Mouse (Mus musculus) hindbrain, embryonic 16.5 days (tissue): ENCODE data around the gene Gm49333. TPM values are rescaled to one million over a fixed set of nuclear protein-coding genes. Genes with fewer than 3 reads are reported as not detected.

Experiments
- ATAC-seq: fragments of 200-750 bp; cut with Nextera tagmentation; 2 replicates; pipeline ENCODE4 v1.8.0; 2017; ENCODE audit warnings: moderate TSS enrichment, moderate library complexity
- H3K27ac ChIP-seq: fragments of 300-500 bp; sonication (generic); 2 replicates; pipeline ENCODE4 v1.5.1; 2014; ENCODE audit warnings: low read depth, mild to moderate bottlenecking, control low read depth, low read length, moderate library complexity
- H3K27me3 ChIP-seq: fragments of 300-500 bp; sonication (generic); replicated peaks from 2 replicates; pipeline ENCODE4 v1.6.1; 2014; ENCODE audit warnings: low read length; ENCODE audit not compliant: control insufficient read depth, insufficient read depth
- H3K36me3 ChIP-seq: fragments of 300-500 bp; sonication (generic); 2 replicates; pipeline ENCODE4 v1.6.1; 2014; ENCODE audit warnings: mild to moderate bottlenecking, low read length, moderate library complexity, mixed read lengths; ENCODE audit not compliant: control insufficient read depth, insufficient read depth
- H3K4me1 ChIP-seq: fragments of 300-500 bp; sonication (generic); 2 replicates; pipeline ENCODE4 v1.6.1; 2014; ENCODE audit warnings: low read depth, low read length; ENCODE audit not compliant: control insufficient read depth, insufficient read depth
- H3K4me2 ChIP-seq: fragments of 300-500 bp; sonication (generic); 2 replicates; pipeline ENCODE4 v1.6.1; 2014; ENCODE audit warnings: mild to moderate bottlenecking, low read length, control low read depth, moderate library complexity
- H3K4me3 ChIP-seq: fragments of 300-500 bp; sonication (generic); 2 replicates; pipeline ENCODE4 v1.5.1; 2014; ENCODE audit warnings: mild to moderate bottlenecking, low read length, control low read depth, moderate library complexity
- H3K9ac ChIP-seq: fragments of 300-500 bp; sonication (generic); 2 replicates; pipeline ENCODE4 v1.6.1; 2014; ENCODE audit warnings: low read depth, mild to moderate bottlenecking, control low read depth, low read length, moderate library complexity
- H3K9me3 ChIP-seq: fragments of 300-500 bp; sonication (generic); 2 replicates; pipeline ENCODE4 v1.6.1; 2014; ENCODE audit warnings: mild to moderate bottlenecking, low read length, moderate library complexity; ENCODE audit not compliant: control insufficient read depth
- WGBS: fragments of 180-500 bp; shearing (Covaris S2); extraction: QIAGEN DNeasy Blood & Tissue Kit; methylation state at CpG from one replicate; pipeline ENCODE4 v1.1.7; 2014; 5-methylcytosine and 5-hydroxymethylcytosine counted together
- polyA plus RNA-seq: library from polyadenylated mRNA; unstranded; fragments of >200 nt; fragmentation: Nextera tagmentation; extraction: Ambion mirVana; gene quantifications from 2 replicates; pipeline ENCODE4 v1.2.1, GENCODE M21; 2015

The Gm49333 gene
- polyA plus RNA-seq, 1 experiment from 2014 or later: not detected

DNA sequence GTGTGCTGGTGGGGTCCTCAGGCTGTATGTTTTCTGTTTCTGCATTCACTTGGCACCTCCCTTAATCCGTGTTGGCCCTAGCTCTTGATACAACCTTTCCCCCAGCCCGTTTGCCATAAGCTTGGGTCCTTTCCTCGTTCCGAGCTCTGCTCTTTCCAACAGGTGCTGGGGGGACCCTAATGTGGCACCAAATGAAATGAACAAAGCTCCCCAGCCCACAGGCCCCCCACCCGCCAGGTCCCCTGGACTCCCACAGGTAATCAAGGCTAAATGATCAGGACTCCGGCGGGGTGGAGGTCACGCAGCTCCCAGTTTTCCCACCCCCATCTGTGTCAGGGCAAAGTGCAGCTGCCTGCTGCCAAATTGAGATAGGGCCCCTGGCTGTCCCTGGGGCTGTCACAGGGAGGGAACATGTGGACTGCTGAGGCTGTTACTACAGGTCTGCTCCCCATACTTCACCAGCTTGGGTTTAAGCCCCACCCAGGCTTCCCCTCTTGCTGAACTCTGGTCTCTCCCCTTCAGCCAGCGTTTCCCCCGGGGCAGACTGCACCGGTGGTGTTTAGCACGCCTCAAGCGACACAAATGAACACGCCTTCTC lies 62.4 kb downstream of the Gm49333 start:
- WGBS: 14% methylated on average over 14 of the region's 14 CpGs
- Histone ChIP-seq H3K27ac (peak overlapping the region; percentile 91), H3K27me3 (no peaks in the 10 kb centered on the region), H3K4me3 (peak overlapping the region; percentile 96), H3K4me1 (peaks cover 23% of the 10 kb centered on the region), H3K9me3 (no peaks in the 10 kb centered on the region), H3K36me3 (peaks cover 33% of the 10 kb centered on the region), H3K4me2 (peak overlapping the region; percentile 92), H3K9ac (peak overlapping the region; percentile 90)
- no peak for ATAC-seq

DNA sequence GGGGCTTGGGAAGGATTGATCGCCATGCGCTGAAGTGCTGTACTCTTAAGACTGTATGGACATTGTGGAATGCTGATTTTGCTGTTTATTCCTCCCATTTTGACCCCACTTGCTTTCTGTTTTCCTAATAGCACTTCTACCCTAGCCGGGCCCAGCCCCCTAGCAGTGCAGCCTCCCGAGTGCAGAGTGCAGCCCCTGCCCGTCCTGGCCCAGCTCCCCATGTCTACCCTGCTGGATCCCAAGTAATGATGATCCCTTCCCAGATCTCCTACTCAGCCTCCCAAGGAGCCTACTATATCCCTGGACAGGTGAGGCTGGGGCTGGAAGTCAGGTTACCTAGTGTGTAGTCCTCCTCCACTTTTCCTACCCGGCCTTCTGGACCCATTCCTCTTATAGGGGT lies 63.8 kb downstream of the Gm49333 start:
- Histone ChIP-seq H3K9me3 (no peaks in the 10 kb centered on the region), H3K4me1 (peaks cover 23% of the 10 kb centered on the region), H3K27me3 (no peaks in the 10 kb centered on the region), H3K36me3 (peaks cover 45% of the 10 kb centered on the region), H3K27ac (no peak overlapping the region), H3K4me3 (no peak overlapping the region), H3K9ac (no peak overlapping the region), H3K4me2 (no peak overlapping the region)
- ATAC-seq: no peak
- 98% methylated on average over 6 of the region's 6 CpGs for WGBS

GRCm38 (mm10) chr16:20676702-20677101 lies 65.3 kb downstream of the Gm49333 start:
- Histone ChIP-seq H3K9ac (no peak overlapping the region), H3K4me2 (no peak overlapping the region), H3K27me3 (no peaks in the 10 kb centered on the region), H3K4me3 (no peak overlapping the region), H3K36me3 (peaks cover 59% of the 10 kb centered on the region), H3K9me3 (no peaks in the 10 kb centered on the region), H3K4me1 (peaks cover 23% of the 10 kb centered on the region), H3K27ac (no peak overlapping the region)
- 89% methylated on average over 4 of the region's 4 CpGs for WGBS
- ATAC-seq: no peak

- Histone ChIP-seq H3K4me3 (no peak overlapping the region), H3K9me3 (no peaks in the 10 kb centered on the region), H3K4me2 (no peak overlapping the region), H3K4me1 (peaks cover 18% of the 10 kb centered on the region), H3K27me3 (no peaks in the 10 kb centered on the region), H3K9ac (no peak overlapping the region), H3K27ac (no peak overlapping the region), H3K36me3 (peaks cover 66% of the 10 kb centered on the region)
- ATAC-seq: no peak
- 79% methylated on average over 5 of the region's 5 CpGs for WGBS
Observed at GRCm38 (mm10) chr16:20677380-20677779, 66.0 kb downstream of the Gm49333 start.

GRCm38 (mm10) chr16:20677974-20678675 lies 66.7 kb downstream of the Gm49333 start:
- Histone ChIP-seq H3K4me3 (no peak overlapping the region), H3K36me3 (peaks cover 73% of the 10 kb centered on the region), H3K9me3 (no peaks in the 10 kb centered on the region), H3K4me2 (no peak overlapping the region), H3K9ac (no peak overlapping the region), H3K27me3 (no peaks in the 10 kb centered on the region), H3K27ac (no peak overlapping the region), H3K4me1 (peaks cover 18% of the 10 kb centered on the region)
- ATAC-seq: no peak
- WGBS: 59% methylated on average over 10 of the region's 10 CpGs

DNA sequence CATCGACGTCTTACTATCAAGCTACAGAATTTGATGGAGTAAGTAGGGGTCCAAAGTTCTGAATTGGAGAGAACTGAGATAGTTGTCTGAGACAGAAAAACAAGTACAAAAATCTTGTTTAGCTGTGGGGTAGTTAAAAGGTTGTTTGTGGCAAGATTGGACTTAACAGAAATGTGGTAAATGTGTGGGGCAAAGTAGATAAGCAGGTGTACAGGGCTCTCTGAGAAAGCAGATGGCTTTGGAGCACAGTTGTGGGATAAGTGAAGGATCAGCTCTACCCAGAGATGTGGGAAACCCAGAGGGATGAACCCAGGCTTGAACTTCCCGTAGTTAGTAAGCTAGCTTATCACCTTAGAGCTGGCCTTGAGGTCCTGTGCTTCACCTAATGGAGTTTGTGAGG lies 79.4 kb downstream of the Gm49333 start:
- 88% methylated on average over 3 of the region's 3 CpGs for WGBS
- no peak overlapping the region for H3K4me3 ChIP-seq
- no peaks in the 10 kb centered on the region for H3K27me3 ChIP-seq
- no peak overlapping the region for H3K4me2 ChIP-seq
- H3K36me3 ChIP-seq: peaks cover 50% of the 10 kb centered on the region
- no peaks in the 10 kb centered on the region for H3K9me3 ChIP-seq
- no peak overlapping the region for H3K27ac ChIP-seq
- no peak for ATAC-seq
- no peak overlapping the region for H3K9ac ChIP-seq
- peaks cover 24% of the 10 kb centered on the region for H3K4me1 ChIP-seq

DNA sequence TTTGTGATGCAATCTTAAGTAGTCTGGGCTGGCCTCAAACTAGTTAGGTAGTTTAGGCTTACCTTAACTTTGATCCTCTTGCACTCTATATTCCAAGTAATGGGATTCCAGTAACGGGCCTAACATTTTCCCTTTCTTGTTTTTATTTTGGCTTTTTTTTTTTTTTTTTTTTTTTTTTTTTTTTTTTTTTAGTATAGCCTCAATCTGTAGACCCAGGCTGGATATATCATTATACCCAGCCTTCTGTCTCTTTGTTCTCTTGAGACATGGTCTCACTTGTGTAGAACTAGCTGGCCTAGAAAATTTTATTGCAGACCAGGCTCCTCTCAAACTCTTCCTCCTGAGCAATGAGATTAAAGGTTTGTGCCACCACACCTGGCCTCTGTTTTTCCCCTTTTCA lies 80.2 kb downstream of the Gm49333 start:
- peaks cover 43% of the 10 kb centered on the region for H3K36me3 ChIP-seq
- no peak for ATAC-seq
- no peaks in the 10 kb centered on the region for H3K27me3 ChIP-seq
- H3K9ac ChIP-seq: no peak overlapping the region
- no peak overlapping the region for H3K27ac ChIP-seq
- H3K4me2 ChIP-seq: no peak overlapping the region
- 86% methylated on average over 1 of the region's 1 CpGs for WGBS
- H3K4me1 ChIP-seq: peaks cover 31% of the 10 kb centered on the region
- H3K4me3 ChIP-seq: no peak overlapping the region
- H3K9me3 ChIP-seq: no peaks in the 10 kb centered on the region

DNA sequence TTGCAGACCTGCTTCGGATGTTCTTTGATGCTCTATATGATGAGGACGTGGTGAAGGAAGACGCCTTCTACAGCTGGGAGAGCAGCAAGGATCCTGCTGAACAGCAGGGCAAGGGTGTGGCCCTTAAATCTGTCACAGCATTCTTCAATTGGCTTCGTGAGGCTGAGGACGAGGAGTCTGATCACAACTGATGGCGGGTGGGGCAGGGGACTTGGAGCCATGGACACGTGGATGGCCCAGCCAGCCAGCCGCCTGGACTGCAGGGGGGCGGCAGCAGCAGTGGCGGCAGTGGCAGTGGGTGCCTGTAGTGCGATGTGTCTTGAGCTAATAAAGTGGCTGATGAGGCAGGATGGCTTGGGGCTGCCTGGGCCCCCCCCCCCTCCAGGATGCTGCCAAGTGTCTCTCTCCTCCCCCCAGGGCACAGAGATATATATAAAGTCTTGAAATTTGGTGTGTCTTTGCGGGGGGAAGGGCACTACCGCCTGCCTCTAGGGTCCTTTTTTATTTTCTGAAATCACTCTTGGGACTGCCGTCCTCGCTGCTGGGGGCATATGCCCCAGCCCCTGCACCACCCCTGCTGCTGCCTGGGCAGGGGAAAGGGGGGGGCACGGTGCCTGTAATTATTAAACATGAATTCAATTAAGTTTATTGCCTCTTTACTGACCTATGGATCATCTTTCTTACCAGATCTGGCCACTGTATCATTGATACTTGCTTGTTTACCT lies 81.0 kb downstream of the Gm49333 start:
- no peak overlapping the region for H3K4me3 ChIP-seq
- peaks cover 31% of the 10 kb centered on the region for H3K4me1 ChIP-seq
- peaks cover 35% of the 10 kb centered on the region for H3K36me3 ChIP-seq
- no peaks in the 10 kb centered on the region for H3K27me3 ChIP-seq
- H3K9me3 ChIP-seq: no peaks in the 10 kb centered on the region
- 38% methylated on average over 16 of the region's 16 CpGs for WGBS
- H3K27ac ChIP-seq: peak overlapping the region; percentile 96
- peak overlapping the region; percentile 93; the same call in 1 of the 2 replicates for H3K9ac ChIP-seq
- ATAC-seq: no peak
- H3K4me2 ChIP-seq: peak overlapping the region; percentile 88

GRCm38 (mm10) chr16:20693111-20693701 lies 81.8 kb downstream of the Gm49333 start, which contains the start of gene Fam131a:
Fam131a (plus strand) TSS chr16:20693241.
- H3K27me3 ChIP-seq: no peaks in the 10 kb centered on the region
- peak within 1 kb of the TSS; percentile 88 for H3K4me2 ChIP-seq
- peak within 1 kb of the TSS; percentile 96 for H3K27ac ChIP-seq
- under 1% methylated on average over 36 of the region's 37 CpGs for WGBS
- peak within 1 kb of the TSS; percentile 93 for H3K9ac ChIP-seq
- H3K36me3 ChIP-seq: peaks cover 29% of the 10 kb centered on the region
- ATAC-seq: peak; percentile 94
- no peaks in the 10 kb centered on the region for H3K9me3 ChIP-seq
- H3K4me1 ChIP-seq: peaks cover 31% of the 10 kb centered on the region
- H3K4me3 ChIP-seq: peak within 1 kb of the TSS; percentile 72
